Mouse (Mus musculus): ENCODE measurements at regions not wholly inside any gene's neighbourhood (a gene's known extent, or its start where the extent isn't known, plus 50 kb on each side); places are given as distances from the start of the nearest gene placed in this dataset.

DNA sequence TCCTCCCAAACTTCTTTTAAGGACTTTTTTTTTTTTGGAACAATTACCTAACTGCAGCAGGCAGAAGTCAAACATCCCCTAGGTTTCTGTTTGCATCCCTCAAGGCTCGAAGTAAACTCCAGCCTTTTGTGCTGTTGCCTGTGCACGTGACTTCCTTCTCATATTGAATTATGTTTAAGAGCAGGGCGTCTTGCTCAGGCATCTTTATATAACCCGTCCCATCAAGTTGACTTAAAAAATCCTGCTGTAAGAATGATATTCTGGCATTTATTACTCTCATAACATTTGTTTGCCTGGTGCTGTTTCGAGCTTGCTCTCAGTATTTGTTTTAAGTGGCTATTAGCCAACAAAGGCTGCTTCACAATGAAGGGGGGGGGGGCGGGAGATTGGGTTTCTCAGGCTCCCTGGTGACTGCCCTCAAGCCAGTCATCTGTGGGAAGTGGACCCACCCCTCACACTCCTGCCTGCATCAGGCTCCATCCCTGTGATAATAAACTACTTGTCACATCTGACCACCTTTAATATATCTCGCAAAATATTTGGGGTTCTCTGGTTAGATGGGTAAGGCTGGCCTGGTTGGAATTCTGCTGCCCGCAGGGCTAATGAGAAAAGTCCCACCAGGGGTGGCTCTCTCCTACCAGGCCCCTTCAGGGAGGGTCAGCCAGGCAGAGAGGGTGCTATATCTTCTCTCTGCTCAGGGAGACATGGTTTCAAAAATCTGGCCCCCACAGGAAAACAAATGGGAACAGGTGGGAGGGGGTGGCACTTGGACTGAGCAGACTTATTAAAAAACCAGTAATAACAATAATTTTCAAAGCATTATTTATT lies 277.1 kb upstream of the Atp5g3 start:
- DNase-seq (ENCODE audit: low read depth, low spot score), result no peak

DNA sequence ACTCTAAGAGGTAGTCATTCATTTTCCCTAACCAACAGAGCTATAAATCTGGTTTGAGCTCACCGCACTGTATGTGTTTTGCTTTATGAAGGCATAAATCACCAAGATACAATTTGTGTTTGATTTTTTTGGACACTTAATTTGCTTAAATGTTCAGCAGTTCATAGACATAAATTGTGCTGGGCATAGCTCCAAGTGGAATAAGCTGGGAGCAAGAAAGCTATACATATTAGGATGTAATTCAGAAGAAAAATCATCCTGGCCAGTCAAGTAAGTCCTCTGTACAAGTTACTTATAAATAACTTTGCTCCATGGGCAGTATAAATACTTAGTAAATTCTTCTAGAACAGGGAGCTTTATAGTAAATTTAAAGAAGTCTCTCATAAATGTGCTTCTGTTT lies 267.0 kb upstream of the Atp5g3 start:
- no peak for DNase-seq (ENCODE audit: low read depth, low spot score)

DNA sequence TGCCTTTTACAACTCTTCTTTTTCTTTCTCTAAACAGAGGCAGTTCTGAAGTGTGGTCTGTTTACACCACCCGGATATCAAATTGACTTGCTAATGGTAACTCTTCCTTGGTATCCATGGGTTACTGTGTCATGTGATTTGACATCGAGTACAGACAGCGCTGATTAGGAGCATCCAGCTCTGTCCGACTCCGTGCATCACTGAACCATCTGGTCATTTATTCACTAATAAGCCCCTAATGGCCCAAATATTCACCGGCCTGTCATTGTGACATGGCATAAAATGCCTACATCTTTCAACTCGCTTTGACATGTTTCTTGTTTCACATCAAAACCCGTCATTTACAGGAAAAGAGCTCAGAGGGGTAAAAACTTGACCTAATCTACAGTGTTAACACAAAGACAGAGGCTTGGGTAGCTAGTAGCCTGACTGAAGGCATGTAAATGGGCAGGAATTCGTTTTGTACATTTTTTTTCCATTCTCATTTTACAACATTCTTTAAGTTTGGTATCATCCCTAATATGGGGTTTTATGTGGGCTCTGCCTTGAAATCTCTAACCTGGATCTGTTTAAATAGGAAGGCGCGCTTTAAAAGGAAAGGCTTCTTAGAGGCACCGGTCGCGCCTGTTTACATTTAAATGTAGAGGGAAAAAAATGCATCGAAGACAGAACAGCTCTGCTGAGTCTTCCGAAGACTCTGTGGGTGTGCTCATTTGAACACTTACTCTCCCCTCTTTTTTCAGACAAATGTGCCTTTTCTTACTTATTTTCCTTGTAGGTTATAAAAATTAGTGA lies 257.8 kb upstream of the Atp5g3 start:
- DNase-seq (ENCODE audit: low read depth, low spot score), result no peak

- DNase-seq (ENCODE audit: low read depth, low spot score), result no peak
These were observed 257.2 kb upstream of the Atp5g3 start for GRCm38 (mm10) chr2:74168307-74168706.

DNA sequence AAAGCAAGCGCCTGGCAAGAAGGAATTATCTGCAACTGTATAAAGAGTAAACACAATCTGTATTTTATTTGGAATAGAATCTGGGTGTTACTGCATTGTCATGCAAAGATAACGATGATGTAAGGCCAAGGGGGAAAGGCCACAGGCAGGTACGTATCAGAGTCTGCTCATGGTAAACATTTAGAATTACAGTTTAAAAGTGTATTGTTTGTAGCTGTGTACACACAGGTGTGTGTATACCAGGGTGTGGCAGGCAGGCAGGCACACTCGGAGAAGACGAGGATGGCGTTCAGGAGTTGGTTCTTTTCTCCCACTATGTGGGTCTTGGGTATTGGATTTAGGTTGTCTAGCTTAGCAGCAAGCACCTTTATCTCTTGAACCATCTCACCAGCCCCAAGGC lies 242.9 kb upstream of the Atp5g3 start:
- no peak for DNase-seq (ENCODE audit: low read depth, low spot score)

DNA sequence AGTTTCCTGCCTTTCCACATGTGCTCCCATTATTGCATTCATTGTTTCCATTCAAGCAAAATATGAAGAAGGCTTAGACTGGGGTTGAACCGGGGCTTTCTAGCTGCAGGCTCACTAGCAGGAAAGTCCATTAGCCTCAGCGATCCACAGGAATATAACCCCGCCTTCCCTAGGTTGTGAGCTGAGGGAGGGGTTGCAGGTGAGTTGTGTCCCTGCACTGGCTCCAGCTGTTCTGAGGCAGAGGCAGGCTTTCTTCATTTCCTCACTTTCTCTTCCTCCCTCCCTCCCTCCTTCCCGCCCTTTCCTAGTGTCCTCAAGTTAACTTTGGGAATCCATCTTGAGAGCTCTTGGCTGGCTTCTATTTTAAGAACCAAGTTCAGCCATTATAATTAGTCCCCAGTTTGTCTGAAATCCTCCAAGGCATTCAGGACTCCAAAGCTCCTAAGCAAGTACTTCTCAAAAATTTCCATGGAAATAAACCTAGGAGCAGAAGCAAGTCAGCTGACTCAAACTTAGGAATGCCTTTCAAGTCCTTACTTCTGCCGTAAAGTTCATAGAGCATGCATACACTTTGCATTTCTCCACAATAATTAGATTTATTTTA lies 242.2 kb upstream of the Atp5g3 start:
- no peak for DNase-seq (ENCODE audit: low read depth, low spot score)

DNA sequence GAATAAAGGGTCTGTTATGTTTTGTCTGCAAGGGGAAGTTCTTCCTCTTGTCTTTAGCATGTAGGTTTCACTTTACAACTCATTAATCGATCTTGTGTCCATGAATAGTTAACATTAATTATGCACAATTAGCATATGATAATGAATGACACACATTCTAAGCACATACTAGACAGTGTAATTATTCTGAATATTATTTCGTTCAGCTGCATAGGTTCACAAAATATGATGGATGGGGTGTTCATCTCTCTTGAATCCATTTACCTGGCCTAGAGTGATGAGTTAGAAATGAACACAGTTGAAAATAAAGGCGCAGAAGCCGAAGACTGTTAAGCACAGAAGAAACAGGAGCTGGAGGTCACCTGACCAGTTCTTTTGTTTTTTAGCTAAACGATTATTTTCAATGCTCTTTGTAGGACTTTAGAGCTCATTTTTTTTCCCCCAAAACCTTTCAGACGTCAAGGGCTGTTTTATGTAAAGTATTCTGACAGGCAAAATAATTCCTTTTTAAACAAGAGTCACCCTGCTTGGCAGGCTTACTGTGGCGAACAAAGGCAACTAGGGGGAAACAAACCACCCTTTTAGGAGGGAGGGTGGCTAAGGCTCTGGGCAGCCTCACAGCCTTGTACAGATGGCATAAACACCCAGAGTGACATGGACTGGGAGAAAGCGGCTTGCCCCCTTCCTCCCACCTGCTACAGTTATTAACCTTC lies 241.6 kb upstream of the Atp5g3 start:
- DNase-seq (ENCODE audit: low read depth, low spot score), result no peak

DNA sequence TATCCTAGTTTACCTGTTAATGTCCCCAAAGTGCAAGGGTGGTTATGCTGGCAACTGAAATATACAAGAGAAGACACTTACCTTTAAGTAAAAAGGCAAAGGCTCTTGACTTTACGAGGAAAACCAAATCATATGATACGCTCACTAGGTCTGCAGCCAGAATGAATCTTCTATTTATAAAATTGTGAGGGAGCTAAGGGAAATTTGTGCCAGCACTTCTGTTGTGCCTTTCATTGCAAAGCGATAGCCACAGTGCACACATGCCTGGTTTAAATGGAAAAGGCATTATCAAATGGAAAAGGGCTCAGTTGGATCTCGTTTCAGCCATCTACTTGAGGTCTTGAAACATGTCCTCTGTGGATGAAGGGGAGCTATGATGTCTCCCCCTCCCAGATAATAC lies 236.1 kb upstream of the Atp5g3 start:
- no peak for DNase-seq (ENCODE audit: low read depth, low spot score)

DNA sequence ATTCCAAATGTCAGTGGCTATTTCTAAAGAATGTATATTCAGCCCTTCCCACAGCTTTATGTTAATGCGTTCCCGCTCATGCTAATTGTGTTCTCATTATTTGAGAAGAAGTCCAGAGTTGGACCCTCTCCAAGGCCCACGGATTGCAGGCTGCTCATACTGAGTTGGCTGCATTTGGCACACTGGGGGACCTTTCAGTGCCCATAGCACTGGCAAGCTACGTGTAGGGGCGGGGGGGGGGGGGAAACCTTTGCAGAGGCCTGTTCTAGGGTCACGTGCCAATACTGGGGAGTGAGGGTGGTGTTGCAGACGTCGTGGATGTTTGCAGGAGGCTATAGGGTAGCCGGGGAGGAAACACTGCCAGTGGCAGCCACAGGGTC lies 225.5 kb upstream of the Atp5g3 start:
- no peak for DNase-seq (ENCODE audit: low read depth, low spot score)

- DNase-seq (ENCODE audit: low read depth, low spot score), result no peak
These were observed 225.0 kb upstream of the Atp5g3 start for GRCm38 (mm10) chr2:74135963-74136623.

DNA sequence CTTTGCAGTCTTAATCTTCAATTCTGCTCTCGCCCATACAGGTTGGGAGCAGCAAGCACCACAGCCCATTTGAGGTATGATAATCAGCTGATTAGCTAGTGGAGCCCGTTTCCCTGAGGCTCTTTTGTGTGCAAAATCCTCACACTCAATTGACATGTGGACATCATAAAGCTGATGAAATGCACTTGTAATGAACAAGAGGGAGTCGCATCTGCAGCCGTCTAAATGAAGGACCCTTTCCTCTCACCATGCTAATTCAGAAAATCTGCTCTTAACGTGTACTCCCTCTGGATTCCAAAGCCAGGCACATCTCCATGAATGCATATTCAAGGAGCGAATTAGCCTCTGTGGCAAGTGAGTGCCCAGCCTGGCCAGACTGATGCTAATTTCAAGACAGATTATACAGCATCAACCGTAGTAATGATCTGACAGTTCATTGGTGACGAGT lies 219.0 kb upstream of the Atp5g3 start:
- no peak for DNase-seq (ENCODE audit: low read depth, low spot score)

GRCm38 (mm10) chr2:74128782-74129538 lies 217.8 kb upstream of the Atp5g3 start:
- DNase-seq (ENCODE audit: low read depth, low spot score), result no peak

DNA sequence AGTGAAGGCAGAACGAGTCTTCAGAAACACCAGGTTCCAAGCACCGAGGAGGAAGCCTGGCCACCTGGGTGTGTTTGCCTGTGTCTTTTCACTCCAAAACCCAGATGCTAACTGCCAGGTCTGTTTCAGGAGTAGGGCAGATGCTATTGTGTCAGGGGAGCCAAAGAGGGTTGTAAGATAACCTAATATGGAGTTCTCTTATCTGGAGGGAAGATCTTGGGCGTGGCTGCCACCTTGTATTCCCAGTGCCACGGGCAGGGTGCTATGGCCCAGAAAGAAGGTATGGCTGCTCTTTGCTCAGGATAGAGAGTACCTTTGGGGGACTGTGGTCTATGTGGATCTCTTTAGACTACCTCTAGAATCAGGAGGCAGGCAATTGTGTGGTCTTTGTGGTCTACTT lies 216.0 kb upstream of the Atp5g3 start:
- DNase-seq (ENCODE audit: low read depth, low spot score), result no peak

DNA sequence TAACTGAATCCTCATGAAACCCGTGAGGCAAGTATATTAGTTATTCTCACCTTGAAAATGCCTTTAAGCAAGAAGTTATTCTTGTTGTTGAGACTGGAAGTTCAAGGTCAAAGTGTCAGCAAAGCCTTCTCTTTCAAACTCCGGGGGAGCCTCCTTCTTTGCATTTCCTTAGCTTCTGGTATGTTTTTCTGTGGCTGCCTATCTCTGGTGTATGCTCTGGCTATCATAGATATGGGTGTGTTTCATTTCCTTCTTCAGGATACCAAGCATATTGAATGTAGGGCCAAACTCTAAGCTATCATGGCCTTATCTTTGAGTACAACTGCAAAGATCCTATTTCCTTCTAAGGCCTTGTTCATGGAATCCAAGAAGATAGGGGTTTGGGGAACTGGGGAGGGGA lies 213.1 kb upstream of the Atp5g3 start:
- DNase-seq (ENCODE audit: low read depth, low spot score), result no peak

DNA sequence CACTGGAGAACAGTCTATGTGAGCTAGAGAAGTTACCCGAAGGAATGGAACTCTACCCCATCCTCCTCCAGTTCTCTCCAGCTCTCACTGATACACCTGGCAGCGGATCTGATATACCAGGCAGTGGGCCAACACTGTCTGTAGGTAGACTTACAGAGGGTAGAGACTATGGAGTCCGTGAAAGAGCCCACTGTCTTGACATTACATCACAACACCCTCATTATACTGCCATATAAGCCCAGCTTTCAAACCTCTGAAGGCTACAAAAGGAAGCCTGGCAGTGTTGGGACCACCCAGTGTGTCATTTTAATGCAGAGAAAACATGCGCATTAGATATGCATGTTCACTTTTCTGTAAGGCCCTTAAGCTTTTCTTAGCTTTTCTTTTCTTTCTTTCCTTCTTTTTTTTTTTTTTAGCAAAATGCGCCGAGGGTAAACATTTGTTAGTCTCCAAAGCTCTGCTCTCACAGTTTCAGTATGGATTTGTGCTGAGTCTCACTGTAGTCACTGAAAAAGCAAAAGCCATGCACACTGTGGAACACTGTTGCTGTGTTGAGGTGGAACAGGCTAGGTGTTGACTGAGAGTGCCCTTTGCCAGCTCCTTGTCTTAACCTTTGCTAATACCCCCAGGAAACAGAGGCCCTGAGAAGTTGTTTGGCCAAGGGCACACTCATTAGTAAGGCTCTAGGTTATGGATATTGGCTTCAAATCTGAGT lies 212.4 kb upstream of the Atp5g3 start:
- no peak for DNase-seq (ENCODE audit: low read depth, low spot score)

- no peak for DNase-seq (ENCODE audit: low read depth, low spot score)
These were observed 211.8 kb upstream of the Atp5g3 start for GRCm38 (mm10) chr2:74122937-74123336.

GRCm38 (mm10) chr2:74120051-74120450 lies 208.9 kb upstream of the Atp5g3 start:
- DNase-seq (ENCODE audit: low read depth, low spot score), result no peak

DNA sequence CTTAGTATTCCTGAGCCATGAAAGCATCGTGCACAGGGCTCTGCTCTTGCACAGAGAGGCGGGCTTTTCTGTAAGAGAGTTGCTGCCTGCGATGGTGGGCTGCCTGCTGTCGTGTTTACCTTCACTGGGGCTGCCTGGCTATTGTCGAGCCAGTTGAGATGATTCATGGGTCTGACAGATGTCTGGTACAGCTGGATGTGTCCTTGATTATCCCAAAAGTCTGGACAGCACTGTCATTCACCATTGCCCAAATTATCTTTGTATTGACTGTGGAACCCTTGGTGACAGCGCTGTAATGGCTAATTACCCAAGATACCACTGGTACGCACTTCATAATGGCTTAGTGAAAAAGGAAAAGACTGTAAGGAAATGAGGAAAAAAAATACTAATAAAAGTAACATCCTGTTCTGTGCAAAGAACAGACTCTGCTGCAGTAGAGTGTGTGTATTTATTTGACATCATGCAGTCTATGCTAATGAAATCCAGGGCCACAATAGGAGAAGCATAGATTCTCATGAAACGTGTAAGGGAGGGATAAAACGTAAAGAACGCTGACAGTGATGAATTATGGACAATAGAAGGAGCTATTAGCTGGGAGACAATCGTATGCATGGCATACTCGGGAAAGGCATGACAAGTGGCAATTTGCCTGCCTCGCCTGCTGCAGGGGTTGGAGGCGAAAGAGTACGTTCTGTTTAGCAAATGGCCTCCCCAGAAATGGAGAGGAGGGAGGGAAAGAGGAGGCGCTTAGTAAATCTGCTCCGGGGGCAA lies 208.2 kb upstream of the Atp5g3 start:
- DNase-seq (ENCODE audit: low read depth, low spot score), result no peak

DNA sequence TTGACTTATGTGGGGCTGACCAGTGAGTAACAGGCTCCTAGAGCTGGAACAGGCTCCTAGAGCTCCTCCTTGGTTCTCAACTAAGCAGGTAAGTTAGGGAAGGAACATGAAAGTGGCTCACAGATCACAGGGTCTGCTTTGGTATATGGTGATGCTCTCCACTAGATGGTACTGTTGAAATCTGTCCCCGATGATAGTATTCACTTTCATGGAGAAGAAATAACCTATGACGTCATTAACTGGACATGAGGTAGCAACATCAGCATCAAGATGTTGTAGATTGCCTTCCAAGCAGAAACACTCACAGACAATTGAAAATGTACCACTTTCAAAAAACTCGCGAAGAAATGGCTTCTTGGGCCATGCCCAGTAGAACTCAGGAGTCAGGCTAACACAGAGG lies 195.3 kb upstream of the Atp5g3 start:
- no peak for DNase-seq (ENCODE audit: low read depth, low spot score)

Measured in retina, postnatal 7 days (tissue).